Mouse (Mus musculus): ENCODE data around the gene Tmem151b. TPM values are rescaled to one million over a fixed set of nuclear protein-coding genes. Genes with fewer than 3 reads are reported as not detected.
A peak's percentile ranks its signal among the peaks of the same experiment; 100 is the strongest.

Tmem151b gene
- total RNA-seq, 2 experiments from 2014 or later: 0.09 to 0.36 TPM

DNA sequence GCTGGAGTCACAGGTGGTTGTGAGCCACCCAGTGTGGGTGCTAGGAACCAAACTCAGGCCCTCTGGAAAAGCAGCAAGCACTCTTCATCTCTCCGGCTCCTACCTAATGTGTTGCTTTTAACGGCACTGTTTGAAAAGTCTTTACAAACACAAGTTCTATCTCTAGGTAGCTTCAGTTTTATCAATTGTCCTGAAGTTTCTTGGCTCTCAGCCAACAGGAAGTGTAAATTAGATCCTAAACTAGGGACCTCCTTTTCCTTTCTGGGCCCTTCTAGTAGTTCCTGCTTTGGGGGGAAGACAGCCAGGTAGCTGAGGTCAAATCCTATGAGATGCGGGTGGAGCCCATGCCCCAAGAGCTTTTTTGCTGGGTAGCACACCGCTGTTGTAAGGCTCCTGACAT is 38.6 kb downstream of the Tmem151b start:
- no peak for DNase-seq

DNA sequence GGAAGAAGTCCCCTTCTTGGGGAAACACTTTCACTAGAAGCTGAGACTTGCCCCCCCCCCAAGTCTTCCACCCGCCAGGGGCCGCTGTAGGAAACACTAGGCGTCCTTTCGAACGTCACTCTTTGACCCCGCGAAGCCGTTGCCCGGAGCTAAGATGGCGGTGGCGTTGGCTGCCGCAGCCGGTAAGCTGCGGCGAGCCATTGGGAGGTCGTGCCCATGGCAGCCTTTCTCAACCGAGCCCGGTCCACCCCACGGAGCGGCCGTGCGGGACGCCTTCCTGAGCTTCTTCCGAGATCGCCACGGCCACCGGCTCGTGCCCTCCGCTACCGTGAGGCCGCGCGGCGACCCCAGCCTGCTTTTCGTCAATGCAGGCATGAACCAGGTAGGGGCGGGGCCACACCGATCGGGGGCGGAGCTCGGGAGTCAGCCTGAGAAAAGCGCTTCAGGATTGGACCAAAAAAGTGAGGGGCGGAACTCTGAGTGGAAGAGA is 42.7 kb downstream of the Tmem151b start, which contains the start of gene Aars2:
Gene Aars2 (plus strand): TSS at position 142 of the 490 bp plus-strand sequence.
- peak; percentile 96 for DNase-seq

DNA sequence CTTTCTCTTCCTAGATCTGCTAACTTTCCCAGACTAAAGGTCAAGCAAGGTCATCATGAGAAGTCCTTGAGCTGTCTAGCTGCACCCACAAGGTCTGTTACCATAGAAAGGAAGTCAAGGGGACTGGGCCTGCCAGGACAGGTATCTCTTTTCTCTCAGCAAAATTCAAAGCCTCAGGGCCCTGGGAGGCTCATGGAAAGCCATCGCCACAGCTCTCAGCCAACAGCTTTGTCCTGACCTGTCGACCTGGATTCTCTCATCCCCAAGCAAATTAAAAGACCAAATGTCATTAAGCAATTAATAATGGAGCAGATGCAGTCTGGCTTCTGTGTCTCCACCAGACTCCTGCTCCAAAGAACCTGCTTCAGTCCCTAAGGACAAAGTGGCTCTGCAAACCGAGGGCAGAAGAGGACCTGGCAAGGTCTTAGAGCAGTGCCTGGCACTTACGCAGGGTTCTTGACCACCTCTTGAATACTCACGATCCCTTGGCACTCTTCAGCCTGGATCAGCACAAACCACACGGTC is 43.5 kb downstream of the Tmem151b start:
- DNase-seq: no peak

DNA sequence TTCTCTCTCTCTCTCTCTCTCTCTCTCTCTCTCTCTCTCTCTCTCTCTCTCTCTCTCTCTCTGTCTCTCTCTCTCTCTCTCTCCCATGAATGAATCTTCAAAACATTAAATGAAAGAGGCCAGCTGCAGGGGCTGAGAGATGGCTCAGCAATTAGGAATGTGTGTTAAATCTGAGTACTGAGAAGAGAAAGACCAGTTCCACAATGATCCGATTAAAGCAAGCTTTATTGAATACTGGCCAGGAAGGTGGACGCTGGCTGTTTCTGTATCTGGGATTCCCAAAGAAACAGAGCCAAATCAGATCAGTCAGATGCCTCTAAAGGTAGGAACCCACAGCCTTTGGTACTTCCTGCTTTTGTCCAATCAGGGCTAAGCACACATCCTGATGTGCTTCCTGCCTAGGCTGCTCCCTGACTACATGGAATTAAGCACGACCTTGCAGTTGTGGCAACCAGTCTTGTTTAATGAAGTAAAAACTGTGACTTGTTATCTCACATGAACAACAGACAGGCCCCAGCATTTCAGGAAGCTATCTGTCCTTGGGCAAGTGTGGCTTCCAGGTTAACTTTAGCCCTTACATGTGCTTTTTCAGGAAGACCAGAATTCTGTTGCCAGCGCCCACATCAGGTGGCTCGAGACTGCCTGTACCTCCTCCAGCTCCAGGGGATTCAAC is 46.0 kb downstream of the Tmem151b start:
- DNase-seq: no peak

DNA sequence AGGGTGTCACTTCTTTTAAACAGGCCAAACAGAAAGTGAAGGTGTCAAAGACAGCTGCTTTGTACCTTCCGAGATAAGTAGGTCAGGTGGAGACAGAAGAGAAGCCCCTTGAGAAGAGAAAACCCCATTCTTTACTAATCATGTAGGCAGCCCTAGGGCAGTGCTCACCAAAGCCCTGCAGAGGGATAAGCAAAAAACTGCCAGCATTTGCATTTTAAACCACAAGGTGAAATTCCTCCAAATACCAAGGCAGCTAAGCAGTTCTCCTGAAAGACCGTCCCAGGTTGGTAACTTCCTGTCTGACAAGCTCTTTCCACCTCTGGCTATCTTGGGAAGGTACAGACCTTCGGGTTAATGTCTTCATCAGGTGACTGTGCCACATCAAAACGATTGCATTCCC is 47.2 kb downstream of the Tmem151b start:
- DNase-seq: no peak

DNA sequence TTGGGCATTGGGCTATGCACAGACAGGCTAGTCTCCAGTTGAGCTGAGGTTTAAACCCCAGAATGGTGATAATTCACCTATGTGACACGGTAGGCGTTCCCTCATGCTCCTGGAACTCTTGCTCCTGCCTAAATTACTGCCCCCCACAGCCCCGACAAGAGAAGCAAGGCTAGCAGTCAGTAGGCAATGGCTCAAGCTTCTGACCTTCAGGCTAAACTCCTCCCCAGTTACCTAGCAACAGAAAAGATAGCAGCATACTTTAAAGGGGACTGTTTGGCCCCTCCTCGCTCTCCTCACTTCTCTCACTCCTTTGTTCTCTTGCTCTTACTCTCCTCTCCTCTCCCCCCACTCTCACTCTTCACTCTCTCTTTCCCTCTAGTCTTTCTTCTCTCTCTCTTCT is 48.5 kb downstream of the Tmem151b start:
- no peak for DNase-seq

DNA sequence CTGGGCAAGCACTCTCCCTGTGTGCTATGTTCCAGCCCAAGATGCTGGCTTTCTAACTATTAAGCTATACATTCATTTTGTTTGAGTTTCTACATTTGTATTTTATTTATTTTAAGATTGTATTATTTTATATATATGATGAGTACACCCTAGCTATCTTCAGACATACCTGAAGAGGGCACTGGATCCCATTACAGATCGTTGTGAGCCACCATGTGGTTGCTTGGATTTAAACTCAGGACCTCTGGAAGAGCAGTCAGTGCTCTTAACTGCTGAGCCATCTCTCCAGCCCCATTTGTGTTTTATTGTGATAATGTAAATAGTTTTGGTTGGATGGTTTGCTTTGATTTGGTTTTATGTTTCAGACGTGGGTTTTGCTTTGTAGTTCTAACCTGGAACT is 50.0 kb downstream of the Tmem151b start:
- no peak for DNase-seq

DNA sequence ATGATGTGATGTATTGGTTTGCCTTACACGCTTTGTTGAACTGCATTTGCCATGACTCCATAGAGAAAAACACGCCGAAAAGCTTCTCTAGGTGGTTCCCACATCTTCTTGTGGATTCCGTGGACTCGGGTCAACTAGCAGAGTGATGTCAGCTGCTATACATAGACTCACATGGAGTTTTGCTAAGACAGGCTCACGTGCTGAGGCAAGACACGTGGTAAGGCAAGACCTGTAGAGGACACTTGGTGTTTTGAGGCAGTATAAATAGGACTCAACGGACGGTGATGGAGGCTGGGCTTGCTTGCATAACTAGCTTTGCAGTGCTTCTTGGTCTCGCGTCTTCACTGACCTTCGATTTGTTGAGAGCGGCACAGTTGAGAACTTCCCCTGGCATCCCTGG is 51.1 kb downstream of the Tmem151b start:
- DNase-seq: no peak

DNA sequence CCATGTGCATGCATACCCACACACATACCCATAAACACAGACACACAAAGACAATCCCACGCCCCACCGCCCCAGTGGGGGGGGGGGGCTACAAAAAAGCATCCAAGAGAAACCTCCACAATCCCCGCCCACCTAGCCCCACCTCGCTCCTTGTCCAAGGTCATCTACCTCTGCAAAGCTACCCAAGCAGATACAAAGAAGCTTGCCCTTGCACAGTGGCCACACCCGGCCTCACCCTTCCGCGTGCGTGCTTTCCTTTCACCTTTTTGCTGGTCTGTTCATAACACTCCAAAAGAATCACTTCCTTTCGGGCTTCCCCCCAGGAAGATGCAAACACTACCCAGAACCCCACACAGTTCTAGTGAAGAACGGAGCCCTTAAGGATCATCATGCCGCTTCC is 54.1 kb downstream of the Tmem151b start:
- no peak for DNase-seq

Other genes with a start within 250 kb of the Tmem151b start
- 10 to 100 TPM; 34.8 to 39.4 TPM for gene Cdc5l, start 115.9 kb downstream of the Tmem151b start, total RNA-seq (2021)
- gene Spats1, start 74.3 kb downstream of the Tmem151b start, total RNA-seq (2021): under 1 TPM; 0.25 to 0.26 TPM
- gene Aars2, start 42.8 kb downstream of the Tmem151b start, total RNA-seq (2021): 10 to 100 TPM; 14.3 to 16.4 TPM
- gene Tcte1, start 26.2 kb downstream of the Tmem151b start, total RNA-seq (2021): not detected
- gene Nfkbie, start 6.0 kb upstream of the Tmem151b start, total RNA-seq (2021): 1 to 10 TPM; 1.3 to 2.3 TPM
- gene Slc35b2, start 14.2 kb upstream of the Tmem151b start, total RNA-seq (2021): 10 to 100 TPM; 29.9 to 39.3 TPM
- 100 to 1,000 TPM; 900 to 909 TPM for gene Hsp90ab1, start 23.6 kb upstream of the Tmem151b start, total RNA-seq (2021)
- gene Slc29a1, start 49.9 kb upstream of the Tmem151b start, total RNA-seq (2021): 100 to 1,000 TPM in 1 of 2 experiments, 10 to 100 TPM in 1; 97.4 to 114 TPM
- gene Mymx, start 52.4 kb upstream of the Tmem151b start, total RNA-seq (2021): 10 to 100 TPM; 16.1 to 18.7 TPM
- under 1 TPM in 1 of 2 experiments, not detected in 1; 0.16 TPM for gene Capn11, start 109.6 kb upstream of the Tmem151b start, total RNA-seq (2021)
- gene Mrpl14, start 136.6 kb upstream of the Tmem151b start, total RNA-seq (2021): 10 to 100 TPM; 82.3 to 83.5 TPM
- gene Tmem63b, start 137.2 kb upstream of the Tmem151b start, total RNA-seq (2021): 10 to 100 TPM; 55.0 to 58.2 TPM
- not detected for gene 1600014C23Rik, start 184.2 kb upstream of the Tmem151b start, total RNA-seq (2021)